Mouse (Mus musculus): ENCODE measurements around the gene Scgb1a1.
"Not testable (repeated sequence)": the region's sequence is repeated elsewhere in the genome, so short reads cannot be mapped to it uniquely, and the experiment has no call there.

The Scgb1a1 gene

DNA sequence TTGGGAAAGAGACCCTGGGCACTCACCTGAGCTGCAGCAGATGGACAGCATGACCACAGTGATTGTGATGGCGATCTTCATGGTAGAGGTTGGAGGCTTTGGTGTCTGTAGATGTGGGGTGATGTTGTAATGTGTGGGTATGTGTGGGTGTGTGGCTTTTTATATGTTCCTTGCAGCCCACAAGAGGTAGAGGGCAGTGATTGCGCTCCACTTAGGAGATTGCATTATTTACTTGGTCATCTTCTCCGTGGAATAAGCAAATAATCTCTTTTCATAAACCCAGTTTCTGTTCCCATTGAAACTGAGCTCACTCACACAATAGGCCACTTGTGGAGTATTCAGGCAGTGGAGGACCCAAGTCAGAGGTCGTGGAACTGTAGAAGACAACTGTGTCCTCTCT is at the start of gene Scgb1a1:
Gene Scgb1a1 (minus strand): TSS at position 138 of the 400 bp plus-strand sequence.
- DNase-seq: no peak

DNA sequence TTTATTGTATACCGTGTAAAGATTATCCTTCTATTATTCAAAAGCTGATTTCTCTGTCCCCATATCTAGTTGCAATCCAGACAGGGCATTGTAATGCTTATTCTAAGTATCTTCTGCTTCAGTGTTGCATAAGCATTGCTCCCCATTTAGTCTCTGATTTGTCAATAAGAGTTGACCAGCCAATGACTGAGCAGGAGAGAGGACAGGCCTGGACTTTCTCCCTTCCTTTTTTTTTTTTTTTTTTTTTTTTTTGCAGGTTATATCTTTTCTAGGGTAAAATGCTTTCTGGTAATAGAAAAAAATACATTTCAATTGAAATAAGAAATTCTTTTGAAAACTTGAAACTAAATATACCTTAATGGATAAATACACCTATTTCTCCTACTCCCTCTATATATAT is 49.4 kb upstream of the Scgb1a1 start:
- no peak for DNase-seq

DNA sequence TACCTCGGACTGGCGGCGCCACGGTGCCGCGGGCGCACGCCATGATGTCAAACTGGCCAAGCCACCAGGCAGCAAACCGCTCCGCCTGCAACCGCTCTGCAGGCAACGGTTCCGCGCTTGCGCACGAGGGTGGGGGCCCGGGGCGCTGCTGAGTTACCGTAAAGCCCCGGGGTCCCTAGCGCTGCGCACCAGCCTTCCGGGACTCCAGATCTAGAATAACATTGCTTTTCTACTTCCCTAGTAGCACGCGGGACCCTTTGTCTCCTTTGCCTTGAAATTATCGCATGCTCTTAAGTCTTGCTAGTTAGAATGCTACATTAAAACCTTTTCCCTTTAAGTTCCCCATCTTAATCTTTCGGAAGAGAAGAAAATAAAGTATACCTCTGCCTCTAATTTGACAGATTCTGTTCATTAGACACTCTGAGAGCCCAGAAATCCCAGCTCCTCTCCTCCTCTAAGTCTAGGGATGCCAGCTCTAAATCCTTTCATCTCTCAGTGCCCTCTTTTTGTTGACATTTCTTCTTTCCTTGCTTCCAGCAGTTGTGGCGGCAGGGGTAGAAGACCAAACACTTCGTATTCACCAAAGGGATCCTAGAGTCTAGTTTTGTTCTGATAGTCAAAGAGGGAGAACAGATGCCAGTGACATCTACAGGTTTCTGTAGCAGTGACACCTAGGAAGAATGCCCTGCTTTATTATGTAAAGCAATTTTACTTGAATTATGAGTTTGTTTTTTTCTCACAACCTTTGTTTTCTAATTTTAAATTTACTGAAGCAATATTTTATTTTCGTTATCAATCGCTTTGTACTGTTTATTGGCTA is 48.0 kb upstream of the Scgb1a1 start, which contains the start of gene Asrgl1:
Gene Asrgl1 (minus strand): TSS at position 125 of the 820 bp plus-strand sequence.
- peak; percentile 94 to 95 for DNase-seq

DNA sequence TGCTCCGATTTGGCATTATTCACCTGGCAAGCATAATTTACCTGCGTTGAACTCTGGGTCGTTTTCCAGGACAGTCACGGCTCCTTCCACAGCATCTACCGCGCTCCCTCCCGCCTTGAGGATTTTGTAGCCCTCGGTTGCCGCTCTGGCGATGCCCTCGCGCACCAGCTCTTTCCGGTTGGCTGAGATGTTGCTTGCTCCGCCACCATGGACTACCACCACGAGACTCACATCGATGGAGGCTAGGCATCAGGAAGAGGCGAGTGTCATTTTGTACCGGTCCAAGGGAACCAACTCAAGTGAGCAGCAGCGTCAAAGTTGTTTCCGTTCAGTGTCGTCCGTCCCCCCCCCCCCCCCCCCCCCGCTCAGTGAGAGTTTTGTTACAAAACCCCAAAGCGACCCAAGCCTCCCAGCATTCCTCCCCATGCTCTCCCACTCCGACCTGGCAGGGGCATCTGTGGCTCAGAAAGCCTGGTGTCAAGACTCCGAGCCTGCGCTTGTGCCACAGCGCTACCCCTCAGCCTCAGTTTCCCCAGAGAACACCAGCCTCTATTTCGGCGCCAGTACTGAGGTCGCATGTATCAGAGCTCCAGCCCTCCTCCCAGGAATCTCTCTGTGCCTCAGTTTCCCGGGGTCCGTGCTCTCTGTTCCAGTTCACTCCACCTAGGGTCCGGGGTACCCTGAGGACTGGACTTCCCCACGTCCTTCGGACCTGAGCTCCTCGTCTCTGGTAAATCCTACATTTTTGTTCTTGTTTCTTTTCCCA is 47.2 kb upstream of the Scgb1a1 start:
- peak; percentile 69 to 72 for DNase-seq

DNA sequence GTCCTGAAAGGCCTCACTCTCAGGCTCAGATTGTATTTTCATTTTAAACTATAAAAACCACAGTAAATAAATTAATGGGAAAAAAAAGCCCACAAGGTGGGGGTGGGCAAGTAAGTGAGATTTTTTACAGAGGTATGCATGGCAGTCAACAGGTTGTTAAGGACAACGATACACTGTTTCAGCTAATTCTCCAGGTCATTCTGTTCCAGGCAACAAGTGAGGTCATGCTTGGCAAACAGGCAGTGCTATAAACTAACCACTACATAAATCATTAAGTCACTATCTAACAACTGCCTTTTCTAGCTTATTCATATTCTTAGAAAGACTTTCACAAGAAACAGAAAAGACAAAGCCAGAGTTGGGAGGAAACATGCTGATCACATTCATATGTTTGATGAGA is 42.2 kb upstream of the Scgb1a1 start:
- no peak for DNase-seq

DNA sequence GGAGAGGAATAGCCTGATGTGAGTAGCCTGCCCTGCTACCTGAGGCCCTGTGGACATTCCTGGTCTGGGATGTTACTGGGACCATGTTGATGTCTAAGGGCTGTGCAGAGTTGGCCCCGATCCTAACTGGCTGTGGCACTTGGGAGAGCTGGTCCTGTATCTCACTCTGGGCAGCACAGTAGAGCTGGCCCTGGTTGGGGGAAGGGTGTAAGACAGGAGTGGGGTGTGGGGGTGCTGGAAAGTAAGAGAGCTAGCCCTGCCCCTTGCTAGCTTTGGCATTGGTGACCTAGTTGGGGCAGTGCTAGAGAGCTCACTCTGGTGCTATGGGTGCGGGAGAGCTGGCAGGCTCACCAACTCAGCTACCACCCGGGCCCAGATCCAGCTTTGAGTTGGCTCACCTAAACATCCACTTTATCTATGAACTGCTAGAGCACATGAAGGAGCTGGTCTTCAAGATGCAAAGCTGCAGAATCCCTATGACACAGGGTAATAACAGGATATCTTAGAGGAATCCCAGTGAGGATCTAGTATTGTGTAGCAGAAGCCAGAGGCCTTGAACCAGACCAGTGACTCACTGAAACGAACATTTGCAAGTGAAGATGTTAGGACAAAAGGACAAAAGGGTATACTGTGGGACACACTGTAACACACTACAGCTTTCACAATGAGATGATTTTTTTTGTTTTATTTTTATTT is 40.9 kb upstream of the Scgb1a1 start:
- DNase-seq: peak; percentile 34 to 67

DNA sequence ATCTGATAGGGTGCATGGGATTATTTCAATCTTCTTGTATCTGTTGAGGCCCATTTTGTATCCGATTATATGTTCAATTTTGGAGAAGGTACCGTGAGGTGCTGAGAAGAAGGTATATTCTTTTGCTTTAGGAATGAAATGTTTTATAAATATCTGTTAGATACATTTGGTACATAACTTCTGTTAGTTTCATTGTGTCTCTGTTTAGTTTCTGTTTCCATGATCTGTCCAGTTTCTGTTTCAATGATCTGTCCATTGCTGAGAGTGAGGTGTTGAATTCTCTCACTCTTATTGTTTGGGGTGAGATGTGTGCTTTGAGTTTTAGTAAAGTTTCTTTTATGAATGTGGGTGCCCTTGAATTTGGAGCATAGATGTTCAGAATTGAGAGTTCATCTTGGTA is 36.2 kb upstream of the Scgb1a1 start:
- not testable (repeated sequence) for DNase-seq

DNA sequence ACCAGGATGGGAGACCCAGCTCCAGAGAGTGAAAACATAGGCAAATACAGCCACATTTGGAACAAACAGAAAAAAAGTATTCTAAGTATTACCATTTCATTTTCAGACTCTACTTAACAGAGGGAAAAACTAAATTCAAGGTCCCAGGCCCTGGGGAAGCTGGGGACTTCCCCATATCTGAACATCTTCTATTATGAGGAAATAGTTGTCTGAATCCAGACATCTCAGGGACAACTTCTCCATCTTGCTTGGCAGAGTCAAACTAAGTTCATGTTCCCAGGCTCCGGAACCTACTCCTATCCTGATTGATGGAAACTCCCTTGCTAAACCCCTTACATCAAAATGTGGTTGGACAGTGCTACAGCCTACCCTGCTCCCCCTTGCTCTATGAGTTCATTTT is 34.6 kb upstream of the Scgb1a1 start:
- no peak for DNase-seq

DNA sequence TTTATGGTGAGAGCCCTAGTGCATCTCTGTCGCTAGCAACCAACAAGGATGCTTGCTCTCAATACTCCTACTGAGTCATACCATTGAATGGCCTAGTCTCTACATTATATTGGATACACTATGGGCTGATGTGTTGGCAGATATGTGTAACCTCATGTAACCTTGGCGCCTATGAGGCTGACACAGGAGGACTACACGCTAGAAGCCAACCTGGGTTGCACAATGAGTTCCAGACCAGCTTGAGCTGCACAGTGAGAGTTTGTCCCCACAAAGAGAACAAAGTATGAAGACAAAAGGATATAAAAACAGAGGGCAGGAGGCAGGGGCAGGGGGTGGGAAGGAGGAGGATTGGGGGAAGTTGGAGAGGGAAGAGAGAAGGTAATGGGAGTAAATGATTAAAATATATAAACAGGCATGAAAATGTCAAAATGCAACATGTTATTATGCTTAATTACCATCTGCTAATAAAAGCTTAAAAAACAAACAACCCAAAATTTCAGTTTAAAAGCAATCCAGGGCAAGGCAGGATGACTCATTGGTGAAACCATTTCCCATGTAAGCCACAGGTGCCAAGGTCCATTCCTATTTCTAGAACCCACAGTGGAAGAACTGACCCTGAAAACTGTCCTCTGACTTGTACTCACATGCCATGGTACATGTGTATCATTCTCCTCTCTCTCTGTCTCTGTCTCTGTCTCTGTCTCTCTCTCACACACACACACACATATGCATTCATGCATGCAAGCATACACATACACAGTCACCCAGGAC is 32.1 kb upstream of the Scgb1a1 start:
- DNase-seq: no peak

DNA sequence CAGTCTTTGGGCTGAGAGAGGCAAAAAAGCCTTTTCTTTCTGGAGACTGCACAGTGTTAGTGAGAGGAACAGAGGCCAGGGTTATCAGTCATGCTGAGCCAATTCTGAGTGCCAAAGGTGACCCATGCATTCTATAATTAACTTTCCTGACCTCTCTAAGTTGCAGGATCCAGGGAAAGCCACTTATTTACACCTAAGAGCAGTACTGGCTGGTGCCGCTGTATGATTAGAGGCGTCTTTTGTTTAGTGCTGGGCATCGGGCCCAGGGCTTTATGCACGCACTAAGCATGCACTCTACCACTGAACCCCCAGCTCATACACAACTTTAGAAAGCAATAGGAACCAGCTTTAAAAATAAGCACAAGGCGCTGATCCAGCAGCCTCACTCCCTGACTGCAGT is 29.5 kb upstream of the Scgb1a1 start:
- no peak for DNase-seq

DNA sequence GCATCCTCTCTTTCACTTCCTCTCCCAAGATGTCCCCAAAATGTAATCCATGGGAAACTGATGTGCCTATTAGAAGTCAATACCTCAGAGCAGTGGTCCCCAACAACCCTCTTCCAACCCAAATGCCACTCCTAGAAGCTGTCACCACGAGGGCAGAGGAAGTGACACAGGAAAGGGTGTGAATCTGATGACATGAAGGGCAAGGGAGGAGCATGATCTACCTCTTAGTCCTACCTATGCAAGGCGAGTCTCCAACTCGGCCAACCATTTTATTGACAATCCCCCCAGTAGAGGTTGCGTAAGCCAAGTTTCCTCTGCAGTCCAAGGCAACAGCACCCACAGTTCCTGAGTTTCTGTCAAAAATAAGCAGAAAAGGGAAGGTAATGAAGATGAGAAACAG is 28.5 kb upstream of the Scgb1a1 start:
- DNase-seq: no peak

DNA sequence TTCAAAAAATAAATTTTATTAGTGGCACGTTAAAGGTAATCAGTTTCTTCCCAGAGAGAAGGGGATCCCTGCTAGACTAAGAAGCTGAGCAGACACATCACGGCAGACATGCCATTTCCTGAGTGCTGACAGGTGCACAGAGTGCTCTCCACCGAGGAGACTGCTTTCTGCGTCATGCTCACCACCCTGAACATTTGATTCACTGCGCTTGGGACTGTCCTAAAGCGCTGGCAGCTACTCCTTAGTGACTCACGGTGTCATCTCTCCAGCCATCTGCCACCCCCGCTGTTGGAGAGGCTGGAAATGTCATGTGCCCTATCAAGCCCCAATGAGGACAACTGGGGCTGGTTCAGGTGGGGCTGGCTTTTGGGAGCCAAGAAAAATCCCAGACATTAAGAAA is 24.3 kb upstream of the Scgb1a1 start:
- peak; percentile 73 to 79 for DNase-seq

DNA sequence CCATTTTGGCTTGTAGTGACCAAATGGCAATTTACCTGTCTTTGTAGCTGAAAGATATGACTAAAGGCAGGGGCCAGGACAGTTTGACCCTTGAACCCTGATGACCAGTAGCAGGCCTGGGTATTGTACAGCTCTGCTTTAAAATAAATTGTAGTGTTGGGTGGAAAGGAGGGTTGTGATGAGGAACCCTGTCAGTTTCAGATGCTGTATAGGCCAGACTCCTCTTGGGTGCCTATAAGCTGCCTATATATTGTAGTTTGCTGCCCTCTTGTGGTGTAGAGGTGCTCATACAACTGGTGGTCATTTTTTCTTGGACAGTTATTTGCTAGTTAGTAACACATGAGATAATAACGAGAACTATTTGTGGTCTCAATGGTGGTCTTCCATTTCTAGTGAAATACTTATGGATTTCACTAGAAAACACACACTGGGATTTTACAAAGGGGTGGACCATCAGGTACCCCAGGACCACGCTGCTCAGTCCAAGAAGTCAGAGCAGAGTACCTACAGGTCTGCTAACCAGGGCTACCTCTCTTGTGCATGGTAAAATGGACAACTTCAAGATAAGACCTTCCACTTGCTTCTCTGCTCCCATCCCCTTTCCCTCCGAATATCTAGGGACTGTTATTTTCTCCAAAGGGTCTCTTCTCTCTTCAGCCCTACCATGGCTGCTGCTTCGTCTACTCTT is 22.6 kb upstream of the Scgb1a1 start:
- DNase-seq: peak; percentile 55 to 71

DNA sequence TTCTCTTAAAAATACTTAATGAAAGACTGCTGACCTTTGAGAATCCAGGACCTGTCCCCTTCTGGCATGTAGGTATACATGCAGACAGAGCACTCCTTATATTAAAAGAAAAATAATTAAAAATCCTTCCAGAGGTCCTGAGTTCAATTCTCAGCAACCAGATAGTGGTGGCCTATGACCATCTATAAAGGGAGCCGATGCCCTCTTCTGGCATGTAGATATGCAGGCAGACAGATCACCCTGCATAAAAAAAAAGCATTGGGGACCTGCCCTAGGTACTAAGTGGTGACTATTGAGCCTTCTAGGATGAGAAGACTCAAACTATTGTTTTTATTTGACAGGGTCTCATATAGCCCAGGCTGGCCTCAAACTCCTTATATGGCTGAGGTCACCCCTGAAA is 20.8 kb upstream of the Scgb1a1 start:
- DNase-seq: no peak

DNA sequence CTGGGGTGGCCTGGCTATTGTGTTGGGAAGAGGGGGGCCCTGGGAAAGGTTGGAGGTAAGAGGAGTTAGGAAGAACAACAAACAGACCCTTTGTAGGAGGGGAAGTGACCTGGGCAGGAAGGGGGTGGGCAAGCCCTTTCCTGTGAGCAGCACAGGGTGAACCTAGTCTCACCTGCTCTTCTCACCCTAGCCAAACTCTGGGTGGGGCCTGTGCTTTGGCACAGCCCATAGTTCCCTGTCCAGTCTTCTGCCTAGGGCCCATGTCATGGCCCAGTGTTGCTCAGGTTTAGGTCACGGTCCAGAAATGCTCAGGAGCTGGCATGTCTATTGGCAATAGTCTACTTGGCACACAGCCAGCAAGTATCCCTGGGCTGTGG is 19.6 kb upstream of the Scgb1a1 start:
- peak in 1 of 2 experiments; percentile 28 for DNase-seq

DNA sequence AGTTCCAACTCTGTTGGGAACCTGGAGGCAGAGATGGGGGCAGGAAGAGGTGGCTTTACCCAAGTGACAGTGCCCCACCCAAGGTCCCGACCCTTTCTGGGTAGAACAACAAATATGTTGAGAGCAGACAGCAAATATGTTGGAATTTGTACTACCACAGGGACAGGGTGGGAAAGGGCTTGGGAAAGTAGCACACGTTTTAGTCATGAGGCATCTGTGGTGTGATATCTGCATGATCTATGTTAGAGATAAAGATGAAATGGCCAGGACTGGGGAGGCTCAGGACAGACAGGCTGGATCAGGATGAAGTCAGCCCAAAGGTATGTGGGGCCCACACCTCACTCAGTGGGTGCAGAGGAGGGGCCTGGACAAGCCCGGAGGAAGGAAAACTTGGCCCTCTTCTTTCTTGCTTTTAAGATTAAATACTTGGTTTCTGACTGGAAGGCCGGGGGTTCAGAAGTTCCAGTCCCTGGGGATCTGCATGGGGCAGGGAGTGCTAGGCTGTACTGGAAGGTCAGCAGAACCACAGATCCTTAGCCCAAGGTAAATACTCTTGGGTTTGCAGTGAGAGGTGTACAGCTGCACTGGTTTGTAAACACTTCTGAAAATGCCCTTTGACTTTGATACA is 19.1 kb upstream of the Scgb1a1 start:
- no peak for DNase-seq

DNA sequence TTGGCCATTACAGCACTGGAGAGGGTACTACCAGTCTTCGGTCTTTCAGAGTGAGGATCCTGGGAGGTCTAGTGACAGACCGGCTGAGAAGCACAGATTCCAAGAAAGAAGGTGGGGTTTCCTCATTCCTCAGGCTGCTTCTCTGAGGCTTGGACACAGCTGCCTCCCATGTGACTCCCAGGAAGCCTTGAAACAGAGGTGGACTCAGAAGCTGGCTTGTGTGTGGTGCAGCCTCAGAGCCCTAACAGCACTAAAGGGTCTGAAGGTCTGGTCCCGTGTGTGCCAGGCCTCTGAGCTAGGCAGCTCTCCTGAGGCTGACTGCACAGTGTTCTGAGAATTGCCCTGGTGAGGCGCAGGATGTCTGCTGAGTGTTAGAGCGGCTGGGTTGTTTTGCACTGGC is 18.3 kb upstream of the Scgb1a1 start:
- no peak for DNase-seq

DNA sequence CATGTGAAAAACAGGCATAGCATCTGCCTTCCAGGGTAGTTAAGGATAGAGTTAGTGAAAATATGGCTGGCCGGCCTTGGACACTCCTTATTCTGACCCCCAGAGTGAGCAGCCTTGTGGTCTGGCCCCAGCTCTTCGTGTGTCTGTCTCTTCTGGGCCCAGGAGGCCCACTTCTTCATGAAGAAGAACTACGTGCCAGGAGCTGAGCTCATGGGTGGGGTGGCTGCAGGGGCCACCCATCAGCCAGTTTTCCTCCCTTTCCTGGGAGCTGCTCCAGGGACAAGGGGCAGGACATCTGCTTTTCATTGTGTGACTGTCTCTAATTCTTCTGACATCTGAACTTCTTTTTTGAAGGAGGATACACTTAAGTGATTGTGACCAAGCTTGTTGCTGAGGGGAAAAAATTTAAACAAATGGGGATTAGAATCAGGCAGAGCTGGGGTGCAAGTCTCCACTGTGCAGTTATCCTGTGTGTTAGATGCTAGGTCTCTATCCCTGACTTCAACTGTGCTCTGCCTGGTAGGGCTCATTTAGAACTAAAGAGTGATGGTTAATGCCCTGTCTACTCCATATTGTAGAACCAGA is 17.4 kb upstream of the Scgb1a1 start:
- DNase-seq: no peak

DNA sequence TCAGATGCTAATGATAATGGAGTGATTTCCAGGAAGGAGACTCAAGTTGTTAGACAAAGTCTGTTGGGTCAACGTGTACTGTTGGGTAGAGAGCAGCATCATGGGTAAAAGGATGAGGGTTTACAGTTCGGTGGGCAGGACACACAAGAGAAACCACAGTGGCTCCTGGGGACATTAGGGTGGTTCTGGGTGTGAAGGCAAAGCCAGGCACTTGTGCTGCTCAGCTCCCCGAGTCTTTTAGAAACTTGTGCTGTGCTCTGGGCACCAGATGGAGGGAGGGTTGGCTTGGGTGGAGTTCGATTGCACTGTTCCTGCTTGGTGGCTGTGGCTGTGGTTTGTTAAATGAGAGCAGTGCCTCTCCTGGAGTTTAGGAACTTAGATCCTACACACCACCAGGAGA is 16.2 kb upstream of the Scgb1a1 start:
- DNase-seq: no peak

DNA sequence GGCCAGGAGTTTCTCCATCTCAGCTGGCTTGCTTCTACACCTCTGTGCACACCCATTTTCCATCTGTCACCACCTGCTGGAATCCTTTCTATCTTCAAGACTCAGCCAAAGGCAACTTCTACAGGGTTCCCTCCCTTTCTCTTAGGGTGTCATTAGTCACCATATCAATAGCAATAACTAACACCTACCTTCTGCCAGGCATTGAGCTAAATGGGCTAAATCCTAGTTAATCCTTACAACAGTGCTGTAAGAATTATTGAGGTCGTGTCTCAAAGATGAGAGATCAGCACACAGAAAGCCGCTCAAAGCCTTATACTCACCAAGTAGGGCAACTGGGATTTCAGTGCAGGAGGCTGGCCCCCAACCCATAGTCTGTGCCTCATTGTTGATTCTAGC is 13.3 kb upstream of the Scgb1a1 start:
- DNase-seq: no peak
